Mouse (Mus musculus) thymus, postnatal 10 days (tissue): ENCODE measurements around the gene Fgfr2.

ENCODE experiments used
- DNase-seq, 2 experiments: peaks; one replicate each; pipeline ENCODE4 v3.0.0; 2021; ENCODE audit warnings: low spot score in 2 of 2

Gene Fgfr2

DNA sequence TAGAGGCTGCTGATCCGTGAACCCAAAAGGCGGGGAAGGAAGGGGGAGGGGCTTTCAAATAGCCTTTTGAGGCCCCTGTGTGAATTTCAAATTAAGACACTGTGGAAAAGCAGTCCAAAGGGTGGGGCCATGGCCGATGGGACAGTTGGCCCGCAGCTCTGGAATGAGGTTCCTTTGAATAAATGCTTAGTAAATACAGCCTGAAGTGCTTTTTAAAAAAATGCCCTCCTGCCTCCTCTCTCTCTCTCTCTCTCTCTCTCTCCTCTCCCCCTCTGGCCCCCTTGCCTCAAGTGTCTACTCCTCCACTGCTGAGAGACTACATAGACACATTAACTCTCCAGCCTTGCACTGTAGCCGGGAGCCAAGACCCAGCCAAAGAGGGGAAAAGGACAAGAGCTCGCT lies 2917.0 kb downstream of the Fgfr2 start:
- no peak for DNase-seq

DNA sequence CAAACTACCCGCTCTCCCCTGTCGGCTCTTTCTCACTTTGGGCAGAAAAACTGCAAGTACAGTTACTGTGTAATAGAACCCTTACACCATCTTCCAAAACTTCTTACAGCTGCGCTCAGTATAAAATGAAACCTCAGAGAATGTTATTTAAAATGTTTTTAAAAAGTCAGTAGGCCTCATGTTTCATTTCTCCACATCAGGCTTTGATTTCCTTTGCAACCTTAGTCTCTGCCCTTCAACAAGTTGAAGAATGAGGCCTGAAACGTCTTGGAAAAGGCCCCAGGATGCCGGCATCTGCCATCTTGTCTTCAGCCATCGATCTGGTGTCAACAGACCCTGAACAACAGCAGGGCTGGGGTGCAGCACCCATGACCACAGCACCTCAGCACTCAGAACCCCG lies 2918.0 kb downstream of the Fgfr2 start:
- DNase-seq, result no peak

DNA sequence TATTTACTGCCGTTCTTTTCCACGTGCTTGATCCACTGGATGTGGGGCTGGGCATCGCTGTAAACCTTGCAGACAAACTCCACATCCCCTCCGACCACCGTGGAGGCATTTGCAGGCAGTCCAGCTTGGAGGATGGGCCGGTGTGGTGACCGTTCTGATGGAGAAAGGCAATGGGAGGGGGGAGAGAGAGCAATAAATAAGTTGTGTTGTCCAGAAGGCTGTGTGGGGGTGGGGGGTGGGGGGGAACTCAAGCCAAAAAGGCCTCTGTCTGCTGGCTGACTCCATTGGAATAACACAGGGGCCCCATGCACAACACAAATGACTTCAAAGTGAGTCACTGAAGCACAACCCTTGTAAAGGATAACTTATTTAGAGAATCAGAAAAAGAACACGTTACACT lies 2922.1 kb downstream of the Fgfr2 start:
- no peak for DNase-seq

DNA sequence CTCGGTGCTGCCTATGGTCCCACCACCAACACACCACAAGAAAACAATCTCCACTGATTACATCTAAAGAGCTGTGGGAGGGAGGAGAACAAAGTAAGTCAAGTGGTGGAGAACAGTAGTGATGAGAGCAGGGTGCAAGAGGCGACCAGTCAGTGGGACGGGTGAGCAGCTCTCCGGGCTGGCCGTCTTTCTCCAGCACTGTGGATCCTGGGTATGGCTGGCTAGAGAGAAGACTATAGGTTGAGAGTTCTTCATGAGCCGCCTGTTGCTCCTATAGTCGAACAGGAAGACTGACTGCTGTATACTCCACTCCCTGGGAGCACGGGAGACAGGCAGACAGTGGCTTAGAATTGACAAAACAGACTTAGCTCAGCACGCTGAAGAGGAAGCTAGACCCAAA lies 2923.2 kb downstream of the Fgfr2 start:
- no peak for DNase-seq

DNA sequence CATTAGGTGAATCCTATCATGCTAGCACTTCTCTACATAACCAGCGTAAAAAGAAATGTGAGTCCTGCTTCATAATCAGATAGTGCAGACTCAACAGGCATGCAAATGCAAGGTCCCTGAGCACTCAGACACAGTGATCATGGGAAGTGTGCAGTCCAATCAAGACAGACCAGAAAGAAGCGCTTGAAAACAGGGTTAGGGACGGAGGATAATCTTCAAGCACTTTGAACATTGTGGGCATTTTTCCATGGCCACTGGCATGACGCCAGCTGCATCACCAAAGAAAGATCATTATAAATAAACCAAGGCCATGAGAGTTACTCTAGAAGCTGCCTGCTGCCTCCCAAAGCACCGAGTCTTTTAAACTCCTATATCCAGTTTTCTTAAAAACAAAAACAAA lies 2923.8 kb downstream of the Fgfr2 start:
- no peak for DNase-seq

DNA sequence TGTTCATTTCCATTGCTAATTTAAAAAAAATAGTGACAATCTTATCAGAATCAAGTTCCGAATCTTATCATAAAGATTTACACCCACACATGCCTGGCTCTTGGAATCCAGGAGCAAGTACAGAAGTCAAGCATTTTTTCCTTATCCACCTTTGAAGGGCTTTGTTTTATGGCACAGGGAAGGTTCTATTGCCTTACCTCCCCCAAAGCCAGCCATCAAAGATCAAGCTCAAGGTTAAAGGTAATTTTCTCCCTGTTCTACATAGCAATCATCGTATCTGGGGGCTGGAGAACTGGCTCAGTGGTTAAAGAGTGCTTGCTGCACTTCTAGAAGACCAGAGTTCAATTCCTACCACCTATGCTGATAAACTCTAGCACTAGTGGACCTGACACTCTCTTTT lies 2928.1 kb downstream of the Fgfr2 start:
- DNase-seq, result no peak

DNA sequence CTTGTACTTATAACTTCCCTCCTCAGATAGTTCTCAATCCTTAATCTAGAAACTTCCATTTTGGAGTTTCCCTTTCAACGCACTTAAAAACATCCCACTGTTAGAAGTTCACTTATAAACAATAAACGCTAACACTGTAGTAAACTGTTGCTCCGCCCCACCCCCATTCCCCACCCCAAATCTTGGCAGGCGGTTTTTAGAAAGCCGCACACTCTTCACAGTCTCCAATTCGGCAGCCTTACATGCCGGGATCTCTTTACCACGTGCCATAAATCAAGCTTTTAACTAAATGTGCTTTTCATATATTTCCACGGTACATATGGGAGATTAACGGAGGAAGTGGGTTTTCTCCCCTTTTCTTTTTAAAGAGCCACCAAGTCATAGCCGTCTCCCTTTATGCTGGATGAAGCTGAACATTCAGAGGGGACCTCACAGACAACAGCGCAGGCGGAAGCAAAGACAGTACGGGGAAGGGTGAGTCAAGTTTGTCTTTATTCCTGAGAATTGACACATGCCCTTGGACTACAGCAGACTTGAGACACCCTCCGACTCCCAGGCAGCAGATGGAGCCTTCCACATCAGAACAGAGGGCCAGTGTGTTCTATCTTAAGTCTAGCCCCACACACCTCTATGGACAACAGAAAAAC lies 2932.7 kb downstream of the Fgfr2 start:
- no peak for DNase-seq

DNA sequence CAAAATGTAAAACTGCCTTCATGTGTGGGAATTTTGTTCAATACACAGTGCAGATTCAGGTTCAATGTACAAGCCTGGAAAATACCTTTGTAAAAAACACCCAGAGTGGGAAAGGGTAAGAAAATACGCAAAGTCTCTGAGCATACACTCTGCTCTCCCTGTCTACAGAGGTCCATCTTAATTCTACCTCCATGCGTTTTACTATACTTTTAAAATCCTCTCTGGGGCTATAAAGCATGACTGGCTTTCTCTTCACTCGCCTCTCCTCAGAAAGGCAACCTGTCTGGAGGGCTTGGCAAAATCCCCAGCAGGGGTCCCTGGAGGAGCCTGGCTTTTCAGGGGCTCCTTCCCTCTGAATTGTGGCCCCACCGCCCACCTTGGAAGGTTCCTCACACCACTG lies 2933.2 kb downstream of the Fgfr2 start:
- no peak for DNase-seq

DNA sequence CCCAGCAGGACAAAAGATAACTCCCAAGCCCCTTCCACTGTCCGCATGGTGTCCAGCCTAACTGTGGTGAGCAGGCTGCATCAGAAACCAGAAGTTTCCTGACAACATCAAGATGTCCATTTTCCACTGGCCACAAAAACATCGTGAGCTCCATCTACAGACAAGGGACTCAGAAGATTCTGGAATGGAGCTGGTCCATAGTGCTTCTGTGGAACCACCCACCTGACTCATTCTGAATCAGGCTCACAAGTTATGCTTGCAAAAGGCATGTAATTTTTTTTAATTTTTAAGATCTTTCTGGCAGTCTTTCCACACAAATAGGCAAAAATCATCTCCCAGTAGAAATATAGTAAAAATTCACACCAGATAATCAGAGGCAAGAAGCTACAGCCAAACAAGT lies 2935.0 kb downstream of the Fgfr2 start:
- DNase-seq, result no peak

DNA sequence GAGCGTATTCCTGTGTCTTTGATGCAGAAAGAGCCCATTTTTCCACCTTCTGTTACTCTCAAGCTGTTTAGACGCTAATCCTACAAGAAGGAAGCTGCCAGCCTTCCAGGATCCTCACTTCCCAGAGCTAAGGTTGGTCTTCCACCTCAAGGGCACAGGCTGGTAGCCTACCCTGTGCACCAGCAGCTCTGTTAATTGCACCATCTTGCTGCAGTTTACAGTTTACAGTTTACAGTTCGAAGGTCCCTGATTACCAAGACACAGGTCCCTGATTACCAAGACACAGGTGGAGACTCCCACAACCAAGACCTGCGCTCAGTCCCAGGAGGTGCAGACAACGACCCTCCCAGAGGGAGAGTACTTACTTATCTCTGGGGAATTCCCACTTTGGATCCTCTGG lies 2938.3 kb downstream of the Fgfr2 start:
- DNase-seq, result no peak

DNA sequence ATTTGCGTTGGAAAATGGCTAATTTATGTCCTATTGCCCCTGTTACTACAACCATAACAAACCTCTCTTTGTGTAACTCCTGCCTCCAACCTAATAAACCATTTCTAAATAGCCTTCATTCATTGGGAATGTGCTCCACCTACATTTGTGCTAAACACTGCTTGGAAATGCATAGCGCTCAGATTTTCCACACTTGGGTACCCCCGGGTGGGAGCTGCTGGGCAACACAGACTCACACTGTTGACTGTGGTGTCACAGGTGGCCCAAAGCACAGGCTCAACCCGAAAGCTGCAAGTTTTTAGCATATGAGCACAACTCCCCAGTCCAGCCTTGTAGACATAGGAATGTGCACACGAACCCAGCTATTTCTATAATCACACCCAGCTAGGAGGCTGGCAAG lies 2939.2 kb downstream of the Fgfr2 start:
- no peak for DNase-seq

DNA sequence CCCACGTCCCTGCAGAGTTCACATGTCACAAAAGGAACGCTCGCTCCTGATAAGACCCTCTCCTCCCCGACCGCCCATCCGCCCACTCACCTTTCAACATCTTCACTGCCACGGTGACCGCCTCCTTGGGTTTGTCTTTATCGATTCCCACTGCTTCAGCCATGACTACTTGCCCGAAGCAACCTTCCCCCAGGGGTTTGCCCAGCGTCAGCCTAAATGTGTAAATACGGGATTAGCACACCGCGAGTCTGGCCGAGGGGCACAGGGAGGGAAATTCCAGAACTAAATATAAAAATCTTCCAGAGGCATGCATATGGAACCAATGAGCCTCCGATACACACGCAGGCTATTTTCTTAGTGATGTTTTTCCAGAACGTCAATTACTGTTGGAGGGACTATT lies 2940.6 kb downstream of the Fgfr2 start:
- no peak for DNase-seq

DNA sequence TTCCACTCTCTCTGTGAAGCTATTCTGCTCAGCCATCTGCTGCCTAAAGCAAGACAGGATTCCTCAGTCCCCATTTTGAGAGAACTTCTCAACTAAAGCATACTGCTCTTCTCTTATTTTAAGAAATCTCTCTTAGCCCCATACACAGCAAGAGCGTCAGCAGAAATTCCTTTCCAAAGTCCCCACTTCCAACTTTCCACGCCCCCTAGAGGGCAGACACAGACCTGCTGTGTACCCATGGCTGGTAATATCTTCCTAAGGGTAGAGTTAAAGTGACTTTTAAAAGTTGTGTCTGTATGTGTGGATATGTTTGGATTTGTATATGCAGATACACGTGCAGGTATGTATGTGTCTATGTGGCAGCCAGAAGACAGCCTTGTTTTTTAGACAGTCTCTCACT lies 2944.2 kb downstream of the Fgfr2 start:
- DNase-seq, result no peak

DNA sequence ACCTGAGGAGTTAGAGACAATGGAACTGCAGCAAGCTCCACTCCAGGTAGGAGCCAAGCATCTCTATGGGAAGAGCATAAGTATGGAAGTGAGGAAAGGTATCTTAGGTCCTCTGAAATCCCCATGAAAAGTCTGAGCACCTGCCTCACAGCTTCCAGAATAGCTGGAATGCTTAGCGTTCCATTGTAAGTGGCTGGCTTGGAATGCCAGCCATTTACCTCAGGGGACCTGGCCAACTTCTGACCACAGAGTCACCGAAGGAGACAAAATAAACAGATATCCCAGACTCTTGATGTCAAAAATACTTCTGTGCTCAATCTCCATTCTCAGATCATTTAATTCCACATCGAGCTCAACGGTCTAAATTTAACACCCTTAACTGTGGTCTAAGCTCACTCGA lies 2946.1 kb downstream of the Fgfr2 start:
- DNase-seq, result no peak

DNA sequence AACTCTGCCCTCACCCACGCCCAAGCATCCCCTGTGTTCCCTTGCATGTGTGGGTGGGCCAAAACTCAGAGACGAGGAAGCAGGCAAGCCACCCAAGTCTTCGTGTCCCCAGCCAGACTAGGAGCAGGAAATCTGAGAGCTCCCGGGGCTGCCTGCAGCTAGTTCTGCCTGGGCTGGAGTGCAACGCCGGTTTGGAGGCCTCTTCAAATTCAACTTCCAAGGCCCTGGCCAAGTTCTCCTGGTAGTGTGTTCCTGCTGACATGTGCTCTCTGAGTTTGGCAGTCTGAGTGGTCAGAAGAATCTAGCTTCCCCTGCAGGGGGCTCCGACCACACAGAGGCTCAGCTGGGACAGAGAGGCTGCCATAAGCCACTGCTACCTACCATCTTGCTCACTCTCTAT lies 2948.6 kb downstream of the Fgfr2 start:
- no peak for DNase-seq

DNA sequence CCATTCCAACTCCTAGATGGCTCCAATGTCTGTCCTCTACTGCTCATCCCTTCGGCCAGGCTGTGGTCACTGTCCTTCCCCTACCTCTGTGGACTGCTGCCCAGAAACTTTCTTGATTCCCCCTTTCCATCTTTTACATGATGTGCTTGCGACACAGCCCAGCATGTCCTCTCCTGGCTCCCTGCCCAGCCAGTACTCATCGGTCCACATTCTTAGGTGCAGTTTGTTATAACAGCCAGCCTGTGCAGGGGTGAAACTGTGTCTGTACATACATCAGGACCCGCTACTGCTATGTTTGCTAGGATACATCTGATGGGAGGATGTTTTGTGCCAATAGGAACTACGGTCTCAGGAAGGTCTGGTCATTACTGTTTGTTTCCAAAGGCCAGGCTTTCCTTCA lies 2949.2 kb downstream of the Fgfr2 start:
- no peak for DNase-seq

DNA sequence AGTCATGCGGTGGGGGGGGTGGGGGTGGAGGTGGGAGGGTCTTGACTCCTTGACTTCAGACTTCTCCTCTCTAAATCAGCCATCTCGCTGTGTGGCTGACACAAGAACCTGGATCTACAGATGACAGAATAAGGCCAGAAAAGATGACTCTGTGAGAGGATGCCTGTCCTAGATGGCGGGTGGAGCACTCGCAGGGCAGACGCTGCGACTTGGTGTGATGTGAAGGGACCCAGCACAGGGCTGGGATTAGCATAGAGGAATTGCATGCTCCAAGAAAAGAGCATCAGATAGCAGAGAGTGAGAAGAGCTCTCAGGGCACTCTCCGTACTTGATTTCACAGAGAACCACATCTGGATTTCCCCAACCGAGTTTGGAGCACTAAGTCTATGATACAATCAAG lies 2953.0 kb downstream of the Fgfr2 start:
- DNase-seq, result no peak

DNA sequence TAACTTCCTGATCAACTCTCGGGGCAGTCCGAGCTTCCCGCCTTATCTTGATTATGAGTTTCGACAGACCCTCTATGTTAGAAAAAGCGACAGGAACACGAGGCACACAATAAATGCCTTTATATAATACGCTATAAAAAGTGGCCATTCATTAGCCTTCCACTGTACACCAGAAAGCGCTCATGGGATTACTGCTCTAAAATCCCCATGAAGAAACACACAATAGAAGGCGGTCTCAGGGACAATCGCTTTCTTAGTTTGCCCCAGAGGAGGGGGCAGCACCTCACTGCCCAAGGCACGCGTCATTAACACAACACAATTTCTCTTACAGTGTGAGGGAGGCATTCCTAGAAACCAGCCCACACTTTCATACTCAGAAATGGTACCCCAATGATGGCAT lies 2954.9 kb downstream of the Fgfr2 start:
- no peak for DNase-seq

DNA sequence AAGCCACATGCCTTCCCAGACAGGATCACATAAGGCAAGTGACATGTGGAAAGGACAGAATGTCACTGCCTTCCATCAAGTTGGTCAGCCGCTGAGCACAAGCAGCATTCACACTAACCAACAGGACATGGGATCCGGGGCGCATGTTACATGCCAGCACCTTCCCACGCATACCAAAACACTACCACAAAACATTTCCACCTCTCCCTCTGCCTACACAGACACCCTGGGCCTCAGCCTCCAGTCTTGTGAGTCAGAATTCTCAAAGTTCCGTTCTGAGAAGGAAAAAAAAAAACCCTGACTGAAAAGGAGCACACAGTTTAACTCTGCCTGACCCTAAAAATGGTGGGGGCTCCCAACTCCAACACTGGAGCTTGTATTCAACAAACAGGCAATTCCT lies 2955.9 kb downstream of the Fgfr2 start:
- no peak for DNase-seq

DNA sequence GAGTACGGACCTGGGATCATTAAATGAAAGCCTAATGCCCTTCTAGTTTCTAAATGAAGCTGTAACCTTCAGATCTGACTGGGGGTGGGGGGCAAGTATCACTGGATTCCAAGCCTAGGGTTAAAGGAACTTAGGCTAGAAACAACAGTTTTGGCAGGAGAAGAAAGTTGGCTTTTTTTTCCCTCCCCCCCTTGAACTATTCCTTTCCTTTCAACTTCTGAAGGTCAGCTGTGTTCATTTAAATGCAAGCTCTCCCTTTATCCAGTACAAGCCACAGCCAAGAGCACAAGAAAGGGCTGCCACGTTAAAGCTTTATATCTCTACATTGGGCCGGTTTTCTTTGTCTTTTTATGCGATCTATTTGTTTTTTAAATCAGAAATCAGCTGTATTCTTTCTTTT lies 2957.0 kb downstream of the Fgfr2 start:
- DNase-seq, result no peak

DNA sequence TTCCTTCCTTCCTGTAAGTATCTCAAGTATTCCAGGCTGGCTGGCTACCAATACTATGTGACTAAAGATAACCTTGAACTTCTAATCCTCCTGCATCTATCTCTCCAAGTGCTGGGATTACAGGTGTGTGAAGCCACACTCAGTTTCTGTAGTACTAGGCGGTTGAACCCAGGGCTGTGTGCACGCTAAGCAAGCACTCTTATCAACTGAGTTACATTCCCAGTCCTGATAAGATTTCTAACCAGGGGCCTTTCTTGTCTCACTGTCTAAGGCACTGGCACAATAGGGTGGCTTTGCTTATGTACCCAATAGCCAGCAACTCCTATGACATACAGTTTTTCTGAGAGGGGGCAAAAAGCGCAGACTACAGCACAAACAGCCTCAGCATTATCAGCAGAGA lies 2957.7 kb downstream of the Fgfr2 start:
- no peak for DNase-seq

DNA sequence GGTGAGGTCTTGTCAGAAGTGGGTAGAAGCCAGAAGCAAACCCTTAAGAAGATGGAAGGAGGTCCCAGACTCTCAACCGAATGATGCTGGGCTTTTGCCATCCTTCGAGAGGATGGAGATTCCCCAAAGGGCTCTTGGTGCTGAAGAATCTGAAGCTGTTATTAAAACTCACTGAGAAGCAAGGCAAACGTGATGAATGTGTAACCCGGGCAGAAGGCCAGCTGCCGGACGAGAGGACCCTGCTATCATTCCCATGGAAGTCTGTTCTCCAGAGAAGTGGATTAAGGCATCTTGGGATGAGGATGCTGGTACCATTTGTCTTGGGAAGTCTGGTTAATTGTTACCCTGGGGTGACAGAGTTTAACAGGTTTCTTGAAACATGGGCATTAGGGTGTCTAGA lies 2960.4 kb downstream of the Fgfr2 start:
- DNase-seq, result no peak

DNA sequence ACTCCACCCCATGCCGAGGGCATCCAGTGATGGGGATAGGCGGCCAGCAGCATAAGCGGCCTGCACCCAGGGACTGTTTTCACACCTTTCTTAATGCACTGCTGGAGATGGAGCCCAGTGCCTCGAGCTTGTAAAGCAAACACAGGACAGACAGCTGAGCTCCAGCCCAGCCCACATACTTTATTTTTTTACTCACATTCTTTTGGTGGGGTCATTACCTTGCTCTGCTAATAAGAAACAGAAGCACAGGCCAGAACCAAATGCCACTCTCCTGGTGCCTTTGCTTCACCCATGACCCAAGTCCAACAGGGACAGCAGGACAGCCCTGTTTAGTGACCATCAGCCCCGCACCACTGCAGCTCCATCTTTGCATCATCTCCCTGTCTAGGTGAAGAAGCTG lies 2961.6 kb downstream of the Fgfr2 start:
- DNase-seq, result no peak

DNA sequence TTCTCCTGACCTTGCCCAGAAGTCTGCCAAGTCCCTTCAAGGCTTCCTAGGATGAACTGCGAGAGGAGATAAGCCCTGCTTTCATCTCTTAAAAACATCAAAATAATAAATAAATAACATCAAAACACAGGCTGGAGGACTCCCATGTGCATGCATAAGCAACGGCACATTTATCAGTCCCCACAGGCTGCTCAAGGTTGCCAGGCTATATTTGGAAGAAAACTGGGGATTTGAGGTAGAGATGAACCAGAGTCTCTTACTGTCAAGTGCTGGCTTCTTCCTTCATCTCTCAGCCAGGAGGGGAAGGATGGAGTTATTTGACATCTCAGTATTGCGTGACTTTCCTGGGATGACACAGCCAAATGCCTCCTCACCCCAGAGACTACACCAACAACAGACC lies 2964.3 kb downstream of the Fgfr2 start:
- no peak for DNase-seq
